Mouse (Mus musculus) urinary bladder, postnatal 36 days (tissue): ENCODE measurements around the gene Dach1.

ENCODE experiments used
- DNase-seq, 2 experiments: peaks; one replicate each; pipeline ENCODE4 v3.0.0; 2022; ENCODE audit warnings: low spot score in 2 of 2, mixed read lengths in 1 of 2

Dach1 gene

GRCm38 (mm10) chr14:98169421-98170076 lies at the start of gene Dach1:
TSS of gene Dach1 (minus strand) at chr14:98169765.
- peak; percentile 32 to 39 for DNase-seq

- no peak for DNase-seq
These were observed 30.5 kb upstream of the Dach1 start for GRCm38 (mm10) chr14:98200089-98200488.

- DNase-seq: no peak
These were observed 12.0 kb upstream of the Dach1 start for GRCm38 (mm10) chr14:98181545-98181944.

- no peak for DNase-seq
These were observed 4.3 kb upstream of the Dach1 start for GRCm38 (mm10) chr14:98173831-98174230.

- DNase-seq: no peak
These were observed 2.9 kb upstream of the Dach1 start for GRCm38 (mm10) chr14:98172394-98172905.

GRCm38 (mm10) chr14:98171861-98172260 lies 2.3 kb upstream of the Dach1 start:
- no peak for DNase-seq

- DNase-seq: peak; percentile 37 to 42
These were observed 610 bp downstream of the Dach1 start for GRCm38 (mm10) chr14:98168908-98169401.

- DNase-seq: peak; percentile 55 to 58
These were observed 1.3 kb downstream of the Dach1 start for GRCm38 (mm10) chr14:98168039-98168907.

- DNase-seq: peak; percentile 50 to 56
These were observed 2.2 kb downstream of the Dach1 start for GRCm38 (mm10) chr14:98167186-98168038.

- DNase-seq: no peak
These were observed 3.1 kb downstream of the Dach1 start for GRCm38 (mm10) chr14:98166318-98166976.

- no peak for DNase-seq
These were observed 12.8 kb downstream of the Dach1 start for GRCm38 (mm10) chr14:98156753-98157152.

GRCm38 (mm10) chr14:98155725-98156392 lies 13.7 kb downstream of the Dach1 start:
- DNase-seq: no peak

- DNase-seq: no peak
These were observed 14.6 kb downstream of the Dach1 start for GRCm38 (mm10) chr14:98154832-98155422.

GRCm38 (mm10) chr14:98141758-98142157 lies 27.8 kb downstream of the Dach1 start:
- no peak for DNase-seq

- no peak for DNase-seq
These were observed 30.5 kb downstream of the Dach1 start for GRCm38 (mm10) chr14:98138873-98139665.

GRCm38 (mm10) chr14:98134546-98134945 lies 35.0 kb downstream of the Dach1 start:
- no peak for DNase-seq

- no peak for DNase-seq
These were observed 46.5 kb downstream of the Dach1 start for GRCm38 (mm10) chr14:98123032-98123431.

GRCm38 (mm10) chr14:98116627-98117026 lies 52.9 kb downstream of the Dach1 start:
- no peak for DNase-seq

- DNase-seq: no peak
These were observed 56.5 kb downstream of the Dach1 start for GRCm38 (mm10) chr14:98113106-98113505.
